Mouse (Mus musculus) lung, postnatal 0 days (tissue): ENCODE results near the gene Nck1.

Experiments used
- CTCF ChIP-seq: IDR thresholded peaks from 2 replicates; pipeline ENCODE4 v1.5.1; 2016; ENCODE audit warnings: antibody characterized with exemption, mild to moderate bottlenecking
- EP300 ChIP-seq: IDR thresholded peaks from 2 replicates; pipeline ENCODE4 v1.6.1; 2016; ENCODE audit warnings: antibody characterized with exemption, mild to moderate bottlenecking, control low read depth

- TF ChIP-seq CTCF (no peak), EP300 (peak; percentile 53; the same call in 1 of the 2 replicates)
Measured at GRCm38 (mm10) chr9:100470936-100471604, 74.9 kb downstream of the Nck1 start.
